Mouse (Mus musculus) gastrocnemius, postnatal 36 days (tissue): ENCODE data around the gene Kpna2. TPM values are rescaled to one million over a fixed set of nuclear protein-coding genes. Genes with fewer than 3 reads are reported as not detected.
"Not testable (repeated sequence)": the region's sequence is repeated elsewhere in the genome, so short reads cannot be mapped to it uniquely, and the experiment has no call there.

Experiments used
- DNase-seq, 2 experiments: peaks; one replicate each; pipeline ENCODE4 v3.0.0; 2022
- intact Hi-C: fragments of 180-260 bp; cut with DNase I; formaldehyde crosslinking; loops from one replicate; pipeline ENCODE4 v1.15.1; 2025
- total RNA-seq, 2 experiments: library from RNA; stranded (reverse); gene quantifications; 2 replicates each; pipeline ENCODE4 v1.2.3; 2021

Kpna2 gene
- total RNA-seq, 2 experiments from 2014 or later, result 14.4 to 16.7 TPM

DNA sequence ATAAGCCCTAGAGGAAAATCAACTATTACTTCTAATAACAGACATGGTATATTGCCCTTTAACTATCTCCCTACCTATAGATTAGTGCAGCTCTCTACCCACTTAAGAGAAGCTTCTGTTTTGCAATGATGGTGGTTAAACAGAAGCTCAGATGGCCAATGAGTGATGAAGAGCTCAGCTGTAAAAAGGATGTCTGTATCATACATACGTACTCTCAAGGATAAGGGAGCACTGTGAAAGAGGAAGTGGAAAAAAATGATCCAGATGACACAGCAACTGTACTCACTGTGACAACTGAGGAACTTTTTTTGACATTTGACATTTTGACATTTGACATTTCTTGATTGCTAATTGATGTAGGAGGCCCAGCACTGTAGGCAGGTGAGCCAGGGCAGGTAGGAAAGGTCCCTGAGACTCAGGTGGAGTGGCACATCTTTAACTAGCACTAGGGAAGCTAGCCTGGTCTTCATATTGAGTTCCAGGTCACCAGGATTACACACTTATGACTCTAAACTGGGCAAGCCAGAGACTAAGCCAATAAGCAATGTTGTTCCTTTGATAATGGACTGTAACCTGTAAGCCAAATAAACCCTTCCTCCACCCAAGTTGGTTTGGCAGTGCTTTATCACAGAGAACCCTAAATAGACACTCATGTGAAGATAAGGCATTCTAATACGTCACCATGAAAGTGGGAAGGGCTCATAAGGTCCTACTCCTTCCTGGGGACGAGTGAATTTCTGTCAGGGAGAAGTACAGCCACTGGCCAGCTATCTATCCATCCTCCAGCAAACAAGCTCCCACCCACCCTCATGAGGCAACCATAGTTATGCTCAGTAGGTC, 4.9 kb downstream of the Kpna2 start:
- DNase-seq, result no peak
- intact Hi-C loops, result no loop called here

DNA sequence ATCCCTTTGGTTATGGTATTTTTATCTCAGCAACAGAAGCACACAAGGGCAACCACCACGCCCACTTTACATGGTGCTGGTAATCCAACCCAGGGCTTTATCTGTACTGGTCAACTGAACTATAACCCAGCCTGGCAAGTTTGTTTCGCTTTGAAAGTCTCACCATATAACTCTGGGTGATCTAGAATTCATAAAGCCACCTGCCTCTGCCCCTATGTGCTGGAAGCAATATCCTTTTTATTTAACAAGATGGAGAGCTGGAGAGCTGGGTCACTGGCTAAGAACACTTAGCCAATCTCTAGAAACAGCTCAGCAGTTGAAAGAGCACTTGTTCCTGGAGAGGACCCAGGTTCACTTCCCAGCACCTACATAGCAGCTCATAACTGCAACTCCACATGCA, 12.0 kb downstream of the Kpna2 start:
- no peak for DNase-seq
- intact Hi-C loops, result no loop called here

DNA sequence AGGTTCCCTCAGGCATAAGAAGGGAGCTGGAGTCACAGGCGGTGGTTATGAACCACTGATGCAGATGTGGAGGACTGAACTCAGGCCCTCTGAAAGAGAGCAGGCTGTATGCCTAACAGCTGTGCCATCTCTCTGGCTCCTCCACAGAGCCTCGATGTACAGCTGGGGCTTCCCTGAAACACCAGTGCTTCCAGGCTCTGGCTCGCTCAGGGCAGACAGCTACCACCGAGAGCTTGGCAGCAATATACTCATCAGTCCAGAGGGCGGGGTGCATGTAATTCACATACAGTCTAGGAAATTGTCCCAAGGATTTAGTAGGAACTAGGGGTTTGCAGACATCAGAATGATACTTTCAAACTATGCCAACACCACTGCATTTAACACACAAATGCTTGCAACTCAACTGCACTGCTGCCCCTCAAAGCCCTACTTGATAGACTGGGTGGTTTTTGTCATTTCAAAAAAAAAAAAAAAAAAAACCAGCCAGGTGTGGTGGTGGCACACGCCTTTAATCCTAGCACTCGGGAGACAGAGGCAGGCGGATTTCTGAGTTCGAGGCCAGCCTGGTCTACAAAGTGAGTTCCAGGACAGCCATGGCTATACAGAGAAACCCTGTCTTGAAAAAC, 13.2 kb downstream of the Kpna2 start:
- intact Hi-C loops, DNase-seq: not testable (repeated sequence)

DNA sequence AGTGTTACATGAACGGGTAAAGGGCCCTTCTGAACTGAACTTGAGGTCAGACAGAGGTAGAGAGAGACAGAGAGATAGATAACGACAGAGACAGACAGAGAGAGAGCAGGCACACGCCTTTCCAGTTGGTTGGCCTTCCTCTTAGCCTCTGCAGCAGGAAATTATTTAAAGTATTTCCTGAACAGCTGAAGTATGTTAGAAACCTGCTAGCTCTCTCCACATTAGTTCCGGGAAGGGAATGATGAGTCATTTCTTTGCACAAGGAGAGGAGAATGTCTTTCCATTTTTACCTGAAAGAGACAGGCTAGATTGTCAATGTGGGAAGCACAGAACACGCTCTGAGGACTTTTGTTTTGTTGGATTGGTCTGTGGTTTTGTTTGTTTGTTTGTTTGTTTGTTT, 17.0 kb downstream of the Kpna2 start:
- intact Hi-C loops, result loop anchor here (5.0 kb wide), 1 partner anchor 130 kb away; no protein-coding TSS in a partner anchor
- no peak for DNase-seq

DNA sequence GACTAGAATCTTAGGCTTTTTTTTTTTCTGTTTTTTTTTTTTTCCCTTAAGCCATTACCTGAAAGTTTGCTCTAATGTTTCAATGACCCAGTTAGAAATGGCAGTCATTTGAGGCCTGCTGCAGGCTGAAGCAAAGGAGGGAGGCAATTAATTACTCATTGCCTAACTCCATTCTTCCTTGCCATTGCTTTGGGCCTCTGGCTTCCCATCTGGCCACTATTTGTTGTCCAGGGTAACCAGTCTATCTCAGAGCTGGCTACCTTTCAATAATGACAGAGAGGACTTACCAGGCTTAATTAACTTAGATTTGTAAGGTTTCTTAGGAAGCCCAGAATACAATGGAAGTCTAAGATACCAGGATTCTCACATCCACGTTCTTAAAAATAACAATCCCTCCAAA, 17.6 kb downstream of the Kpna2 start:
- intact Hi-C loops, result loop anchor here (2.0 to 5.0 kb wide), 2 partner anchors 61 to 129 kb away; partner anchors contain the start of gene Smurf2
- DNase-seq, result no peak

DNA sequence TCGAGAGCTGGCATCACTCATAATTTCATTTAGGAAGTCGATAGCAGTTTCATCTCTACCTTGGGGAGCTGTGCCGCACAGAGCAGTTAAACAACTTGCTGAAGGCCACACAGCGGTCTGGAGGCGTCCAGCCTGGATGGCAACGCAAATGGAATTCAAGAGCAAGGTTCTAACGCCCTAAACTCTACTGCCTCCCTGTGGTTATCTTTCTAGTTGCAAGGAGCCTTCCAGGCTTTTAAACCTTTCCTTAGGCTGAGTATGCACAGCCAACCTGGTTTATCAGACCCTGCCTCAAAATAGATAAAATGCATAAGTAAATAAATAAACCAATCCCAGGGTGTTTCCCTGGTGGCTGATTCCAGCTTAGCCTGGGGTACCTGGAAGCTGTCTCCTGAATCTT, 18.9 kb downstream of the Kpna2 start:
- intact Hi-C loops, result loop anchor here (2.0 to 5.0 kb wide), 2 partner anchors 60 to 128 kb away; partner anchors contain the start of gene Smurf2
- peak in 1 of 2 experiments; percentile 41 for DNase-seq

DNA sequence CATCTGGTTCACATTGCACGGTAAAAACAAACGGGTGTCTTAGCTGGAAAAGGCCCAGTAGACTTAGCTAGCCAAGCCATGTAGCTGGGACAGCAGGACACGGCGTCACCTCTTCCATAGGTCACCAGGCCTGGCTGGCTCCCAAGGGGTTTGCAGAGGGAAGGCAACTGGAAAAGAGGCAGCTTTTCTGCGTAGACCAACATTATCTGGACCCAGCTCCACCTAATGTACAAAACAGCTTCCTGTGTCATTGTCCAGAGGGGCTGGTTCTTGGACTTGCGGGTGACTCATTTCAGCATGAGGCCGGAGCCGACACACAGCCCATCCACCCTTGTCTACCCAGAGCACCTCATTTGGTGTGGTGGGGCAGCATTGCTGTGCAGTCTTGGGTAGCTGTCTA, 23.1 kb downstream of the Kpna2 start:
- peak; percentile 54 to 66 for DNase-seq
- intact Hi-C loops, result no loop called here

DNA sequence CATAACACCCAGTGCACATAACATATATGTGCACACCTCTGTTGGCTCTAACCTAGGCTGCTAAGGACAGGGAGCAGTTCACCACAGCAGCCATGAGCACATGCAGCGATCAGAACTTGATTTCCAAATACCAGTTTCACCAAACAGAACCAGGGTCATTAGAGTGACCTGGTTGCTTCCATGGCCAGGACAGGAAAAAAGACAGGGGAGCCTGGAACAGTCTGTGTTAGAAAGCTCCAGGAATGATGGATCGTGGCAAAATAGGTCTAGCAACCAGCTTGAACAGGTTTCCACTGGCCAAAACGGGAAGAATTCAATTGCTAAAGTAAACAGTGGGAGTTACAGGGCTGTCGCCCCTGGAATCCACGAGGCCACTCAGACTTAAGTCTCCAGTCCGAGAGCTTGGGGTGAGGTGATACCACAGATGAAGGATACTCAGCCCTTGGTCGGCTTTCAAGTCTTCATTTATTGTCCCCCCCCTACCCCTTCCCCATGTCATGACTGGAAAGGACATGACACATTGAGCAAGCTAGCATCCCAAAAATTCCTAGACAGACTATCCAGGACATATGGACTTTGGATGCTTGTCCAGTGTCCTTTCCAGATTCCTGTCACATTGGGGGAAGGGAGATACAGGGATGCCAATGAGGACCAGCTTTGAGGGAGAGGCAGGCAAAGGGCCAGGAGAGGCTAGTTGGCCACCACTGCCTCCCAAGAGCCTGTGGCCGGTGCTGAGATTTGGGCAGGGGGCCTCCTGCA, 23.7 kb downstream of the Kpna2 start:
- DNase-seq, result no peak
- intact Hi-C loops, result no loop called here

DNA sequence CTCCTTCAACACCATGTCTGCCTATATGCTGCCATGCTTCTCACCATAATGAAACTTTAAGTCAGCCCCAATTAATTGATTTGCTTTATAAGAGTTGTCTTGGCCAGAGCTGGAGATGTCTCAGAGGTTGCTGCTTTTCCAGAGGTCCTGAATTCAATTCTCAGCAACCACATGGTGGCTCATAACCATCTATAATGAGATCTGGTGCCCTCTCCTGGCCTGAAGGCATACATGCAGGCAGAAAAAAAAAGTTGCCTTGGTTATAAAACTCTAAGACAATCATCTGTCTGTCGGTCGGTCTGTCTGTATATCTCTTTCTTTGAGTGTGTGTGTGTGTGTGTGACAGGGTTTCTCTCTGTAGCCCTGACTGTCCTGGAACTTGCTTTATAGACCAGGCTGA, 24.9 kb downstream of the Kpna2 start:
- no peak for DNase-seq
- intact Hi-C loops, result no loop called here

DNA sequence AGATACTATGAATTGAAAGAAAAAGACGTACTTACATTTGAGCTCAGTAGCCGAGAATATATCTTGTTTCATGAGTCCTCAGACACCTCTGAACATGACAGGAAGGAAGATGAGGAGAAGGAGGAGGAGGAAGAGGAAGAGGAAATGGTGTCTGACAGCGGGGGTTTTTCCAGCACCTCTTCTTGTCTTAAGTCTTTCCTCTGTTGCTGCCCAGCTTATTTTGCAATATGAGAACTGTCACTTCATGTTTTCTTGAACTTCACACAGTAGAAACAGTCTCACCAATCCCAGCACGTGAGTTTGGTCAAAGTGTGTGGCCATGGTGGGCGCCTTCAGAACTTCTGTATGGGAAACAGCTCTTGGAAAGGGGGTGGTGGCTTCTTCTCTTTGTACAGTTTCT, 26.3 kb downstream of the Kpna2 start:
- DNase-seq, result no peak
- intact Hi-C loops, result no loop called here

DNA sequence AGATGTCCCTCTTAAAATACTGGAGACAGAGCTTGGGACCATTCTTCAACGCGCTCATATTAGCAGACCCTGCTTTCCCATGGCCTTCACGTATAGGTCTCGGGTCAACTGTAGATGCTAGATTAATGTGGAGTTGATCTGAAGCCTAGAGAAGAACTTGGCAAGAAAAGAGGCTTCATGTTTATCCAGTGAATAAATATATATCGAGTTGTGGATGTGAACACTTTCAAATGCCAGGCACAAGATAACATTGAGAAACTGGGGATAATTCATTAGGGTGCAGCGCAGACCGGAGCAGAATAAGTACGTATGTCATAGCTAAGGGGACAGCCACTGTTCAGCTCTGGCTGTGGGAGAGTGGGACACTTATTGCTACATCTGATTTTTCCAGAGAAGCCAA, 29.5 kb downstream of the Kpna2 start:
- intact Hi-C loops, result no loop called here
- no peak for DNase-seq

DNA sequence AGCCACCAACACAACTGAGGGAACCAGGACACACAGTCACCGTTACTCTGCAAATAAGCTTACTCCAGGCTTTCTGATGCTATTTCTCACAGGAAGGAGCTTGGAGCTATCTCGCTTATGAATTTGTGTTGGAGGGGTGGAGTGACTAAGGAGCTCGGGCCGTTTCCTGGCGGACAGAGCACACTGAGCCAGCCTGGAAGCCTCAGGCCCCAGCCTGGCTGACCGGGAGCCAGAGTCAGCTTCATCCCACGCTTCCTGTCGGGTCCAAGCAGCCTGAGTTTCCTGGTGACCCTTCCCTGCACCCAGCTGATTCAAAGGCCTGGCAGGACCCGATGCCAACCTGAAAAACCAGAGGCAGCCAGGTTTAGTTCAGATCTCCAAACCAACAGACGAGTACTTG, 31.7 kb downstream of the Kpna2 start:
- intact Hi-C loops, result no loop called here

DNA sequence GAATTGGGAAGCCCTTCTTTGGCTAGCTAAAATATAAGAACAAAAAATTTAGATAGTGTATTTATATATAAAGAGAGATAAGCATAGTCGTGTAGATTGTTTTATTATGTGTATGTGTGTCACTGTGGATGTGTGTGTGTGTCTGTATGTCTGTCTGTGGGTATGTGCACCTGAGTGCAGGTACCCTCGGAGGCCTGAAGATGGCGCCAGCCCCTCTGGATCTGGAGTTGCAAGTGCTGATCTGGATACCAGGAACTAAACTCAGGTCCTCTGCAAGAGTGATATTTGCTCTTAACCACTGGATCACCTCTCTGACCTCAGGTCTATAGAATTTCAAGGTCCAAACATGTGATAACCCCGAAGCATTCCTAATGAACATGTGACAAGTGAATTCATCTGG, 33.5 kb downstream of the Kpna2 start:
- no peak for DNase-seq
- intact Hi-C loops, result no loop called here

More for the DNA sequence above, 31.7 kb downstream of the Kpna2 start:
- peak; percentile 30 to 49 for DNase-seq

DNA sequence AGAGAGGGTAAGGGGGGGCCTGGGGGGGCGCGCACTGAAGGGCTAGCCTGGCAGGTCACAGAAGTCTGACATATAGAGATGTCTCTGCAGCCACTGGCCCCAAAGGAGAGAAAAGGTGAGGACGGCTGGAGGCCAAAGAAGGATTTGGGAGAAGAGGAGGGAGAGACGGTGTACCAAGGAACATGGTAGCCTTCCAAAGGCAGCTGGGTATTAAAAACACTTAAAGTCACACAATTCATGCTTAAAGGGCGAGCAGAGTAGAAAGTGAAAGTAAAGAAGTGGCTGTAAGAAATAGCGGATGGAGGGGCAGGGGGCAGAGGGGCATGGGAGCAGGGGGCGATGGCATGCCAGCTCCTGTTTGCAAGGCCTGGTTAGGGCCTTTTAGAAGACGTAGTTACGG, 37.0 kb downstream of the Kpna2 start:
- intact Hi-C loops, result no loop called here

DNA sequence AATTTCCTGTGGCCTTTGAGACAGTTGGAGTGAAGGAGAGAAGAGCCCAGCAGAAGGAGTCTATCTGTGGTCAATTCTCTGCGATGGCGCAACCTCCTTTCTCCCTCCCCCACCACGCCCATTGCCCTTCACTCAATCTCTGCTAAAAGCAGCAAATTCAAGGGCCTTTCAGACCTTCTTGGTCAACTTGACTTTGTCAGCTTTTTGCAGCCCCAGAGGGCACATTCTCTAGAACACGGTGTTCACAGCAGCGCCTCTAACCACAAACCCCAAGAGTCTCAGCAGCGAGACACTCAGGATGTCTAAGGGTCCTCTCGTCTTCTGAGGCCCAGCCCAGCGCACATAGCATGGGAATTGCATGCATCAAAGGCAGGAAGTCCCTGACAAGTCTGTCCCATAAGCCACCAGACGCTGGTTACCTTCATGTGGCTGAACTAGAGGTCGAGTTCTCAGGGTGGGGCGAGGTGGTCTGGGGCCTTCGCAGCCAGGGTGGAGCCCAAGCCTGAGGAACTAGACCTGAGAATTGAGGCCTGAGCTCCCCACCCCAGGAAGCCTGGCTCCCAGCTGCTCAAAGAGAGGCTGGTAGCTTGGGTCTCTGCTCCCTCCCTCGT, 37.8 kb downstream of the Kpna2 start:
- DNase-seq, result no peak

More for the DNA sequence above, 37.0 kb downstream of the Kpna2 start:
- no peak for DNase-seq

DNA sequence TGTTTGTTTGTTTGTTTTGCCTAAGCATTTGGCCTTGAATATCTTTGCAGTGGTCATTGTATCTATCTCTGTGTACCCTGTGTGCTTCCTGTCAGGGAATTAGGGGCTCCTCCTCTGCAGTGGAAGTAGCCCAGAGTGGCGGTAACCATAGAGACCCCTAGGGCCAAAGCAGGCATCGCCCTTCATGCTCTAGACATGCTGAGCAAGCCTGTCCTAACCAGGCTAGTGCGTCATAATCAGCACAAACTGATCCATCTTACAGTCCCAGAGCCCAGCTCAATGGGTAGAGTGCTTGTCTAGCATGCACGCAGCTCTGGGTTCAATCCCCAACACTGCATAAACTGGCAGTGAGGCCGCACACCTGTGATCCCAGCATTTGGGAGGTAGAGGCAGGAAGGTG, 40.2 kb downstream of the Kpna2 start:
- no peak for DNase-seq
- intact Hi-C loops, result no loop called here

More for the DNA sequence above, 37.8 kb downstream of the Kpna2 start:
- intact Hi-C loops, result no loop called here

DNA sequence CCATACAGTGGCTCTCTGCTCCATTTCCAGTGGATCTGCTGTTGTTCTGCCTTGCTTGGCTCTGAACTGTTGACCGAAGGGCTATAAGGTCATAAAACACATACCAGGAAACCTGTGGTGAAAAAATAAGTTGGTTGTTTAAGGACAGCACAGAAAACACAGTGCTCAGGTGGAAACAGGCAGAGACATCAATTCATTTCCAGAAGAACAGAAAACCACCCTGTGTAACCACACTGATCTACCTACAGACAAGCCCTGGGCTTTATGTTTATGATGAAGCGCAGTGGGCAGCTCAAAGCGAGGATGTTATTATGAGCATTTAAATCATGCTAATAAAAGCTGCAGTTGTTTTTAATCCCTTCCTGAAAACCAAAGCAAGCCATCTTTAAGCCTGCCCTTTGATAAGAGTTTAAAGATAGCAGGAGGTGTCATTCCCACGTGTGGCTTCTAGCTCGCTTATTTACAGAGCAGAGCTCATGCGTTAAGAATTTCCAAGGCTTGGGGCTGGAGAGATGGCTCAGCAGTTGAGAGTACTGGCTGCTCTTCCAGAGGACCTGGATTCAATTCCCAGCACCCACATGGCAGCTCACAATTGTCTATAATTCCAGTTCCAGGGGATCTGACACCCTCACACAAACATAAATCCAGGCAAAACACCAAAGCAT, 40.8 kb downstream of the Kpna2 start:
- intact Hi-C loops, result no loop called here
- DNase-seq, result no peak

DNA sequence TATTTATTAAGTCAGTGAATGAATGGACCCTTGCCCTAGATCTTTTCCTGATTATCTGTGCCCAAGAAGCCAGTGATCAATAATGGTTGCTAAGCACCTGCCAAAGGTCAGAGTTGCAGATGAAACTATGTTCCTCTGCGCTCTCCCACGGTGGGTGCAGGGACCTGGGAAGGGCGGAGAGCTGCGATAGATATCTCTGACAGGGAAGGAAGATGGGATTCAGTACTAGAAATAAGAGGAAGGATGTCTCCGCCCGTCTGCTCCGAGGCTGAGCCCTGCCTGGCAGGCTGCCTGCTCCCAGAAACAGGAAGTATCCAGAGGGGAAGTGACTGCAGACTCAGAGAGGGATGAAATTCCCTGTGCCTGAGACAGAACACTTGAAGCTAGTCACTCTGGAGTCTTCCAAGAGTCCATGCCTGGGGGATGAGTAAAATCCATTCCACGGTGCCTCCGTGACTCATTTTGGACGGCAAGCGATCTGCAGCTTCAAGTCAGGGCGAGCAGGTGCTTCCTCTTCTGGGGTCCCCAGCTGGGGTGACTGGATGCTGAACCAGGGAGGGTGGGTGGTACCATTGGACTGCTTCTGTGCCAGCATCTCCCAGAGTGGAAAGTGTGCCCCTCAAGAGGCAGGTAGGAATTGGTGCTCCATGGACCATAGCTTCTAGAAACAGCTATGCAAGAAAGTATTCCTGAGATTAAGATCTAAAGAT, 41.9 kb downstream of the Kpna2 start:
- intact Hi-C loops, result no loop called here
- DNase-seq, result peak; percentile 67 to 79

DNA sequence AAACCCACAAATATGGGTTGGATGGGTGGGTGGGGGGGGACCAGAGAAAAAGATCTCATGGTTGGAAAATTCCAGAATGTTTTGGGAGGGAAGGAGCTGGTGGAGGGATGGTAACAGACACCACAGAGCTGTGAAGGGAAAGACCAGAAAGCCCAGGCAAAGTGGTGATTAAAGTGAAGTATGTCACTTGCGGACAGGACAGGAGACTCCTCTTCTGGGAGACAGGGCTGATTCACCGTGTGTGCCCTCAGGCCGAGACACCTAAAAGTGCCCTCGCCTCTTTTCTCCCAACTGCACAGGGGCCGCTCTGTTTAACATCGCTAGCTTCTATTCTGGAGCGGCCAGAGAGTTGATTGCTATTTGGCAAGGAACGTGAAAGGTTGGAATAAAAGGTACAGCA, 44.8 kb downstream of the Kpna2 start:
- no peak for DNase-seq
- intact Hi-C loops, result no loop called here

DNA sequence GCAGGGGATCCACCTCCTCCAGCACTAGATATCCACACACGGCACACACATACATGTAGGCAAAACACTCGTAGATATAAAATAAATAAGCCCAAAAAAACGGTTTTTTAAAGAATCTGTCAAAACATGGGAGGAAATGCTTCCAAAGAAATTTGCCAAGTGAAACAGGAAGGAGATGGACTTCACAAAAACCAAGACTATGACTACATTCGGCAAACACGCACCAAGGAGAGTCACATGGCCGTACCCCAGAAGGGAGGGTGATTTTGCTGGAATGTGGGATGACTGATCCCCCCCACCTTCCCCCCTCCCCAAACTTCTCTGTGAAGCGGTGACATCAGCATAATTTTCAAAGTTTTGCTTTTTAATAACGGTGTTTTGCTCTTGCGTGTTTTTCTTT, 45.2 kb downstream of the Kpna2 start:
- no peak for DNase-seq
- intact Hi-C loops, result no loop called here
